Comparison of ENCODE assay signal across 10 mouse cellular contexts in genomic region chrX:45340661-45341060, GRCm38 (mm10).
DNase-seq lines count a peak whose midpoint lies in the region; ATAC-seq and TF ChIP-seq lines count a peak whose summit lies in the region.
"Had no signal": no experiment of that assay in that cellular context is flagged by ENCODE, and none has a peak within 500 bp of the region (broad histone marks: within the 10 kb centered on the region; RNA-seq: fewer than 3 reads in every experiment).

No protein-coding gene starts in this region.

- no peaks in the 10 kb centered on the region for H3K79me2 ChIP-seq in liver, adult 2 months (ENCODE audit: control insufficient read depth, insufficient read depth, low read length)

- TF ChIP-seq POLR2A in liver, adult 2 months (IDR thresholded peaks at IDR 0.05; ENCODE audit: extremely low read depth, insufficient read depth, low read length): no peak

- H3K4me2 ChIP-seq in forebrain, embryonic 11.5 days (ENCODE audit: low read depth, low read length, severe bottlenecking): no peak overlapping the region
- no peak overlapping the region for H3K4me2 ChIP-seq in forebrain, embryonic 12.5 days
- no peak overlapping the region for H3K4me2 ChIP-seq in liver, embryonic 12.5 days
- H3K4me2 ChIP-seq: liver, embryonic 13.5 days had no signal

- 56% methylated on average over 5 of the region's 5 CpGs for WGBS in forebrain, embryonic 11.5 days
- 54% methylated on average over 5 of the region's 5 CpGs for WGBS in forebrain, embryonic 12.5 days
- 49% methylated on average over 5 of the region's 5 CpGs for WGBS in liver, adult 2 months
- 57% methylated on average over 5 of the region's 5 CpGs for WGBS in liver, embryonic 12.5 days (ENCODE audit: insufficient replicate concordance)

- peak; percentile 45 for DNase-seq in forebrain, embryonic 11.5 days (ENCODE audit: low spot score)
- DNase-seq in liver, adult 2 months (ENCODE audit: extremely low read depth, low read depth, low spot score): peak; percentile 10
- DNase-seq in NIH3T3 (ENCODE audit: low read depth): peak; percentile 3
- peak; percentile 4 for DNase-seq in mesoderm, embryonic 11.5 days (ENCODE audit: low read depth, low spot score)
- DNase-seq in heart, adult 18-20 months: no peak
- DNase-seq: forebrain, postnatal 0 days; liver, embryonic 13.5 days had no signal

- H3K36me3 ChIP-seq in forebrain, embryonic 11.5 days (ENCODE audit: control insufficient read depth, insufficient read depth, low read length): no peaks in the 10 kb centered on the region
- H3K36me3 ChIP-seq in forebrain, embryonic 12.5 days (replicated peaks): no peaks in the 10 kb centered on the region
- H3K36me3 ChIP-seq in liver, adult 2 months (ENCODE audit: control insufficient read depth, insufficient read depth, low read length): no peaks in the 10 kb centered on the region
- H3K36me3 ChIP-seq in liver, embryonic 12.5 days: no peaks in the 10 kb centered on the region
- H3K36me3 ChIP-seq: liver, embryonic 13.5 days had no signal

- no peak overlapping the region for H3K4me3 ChIP-seq in forebrain, embryonic 11.5 days (ENCODE audit: low read depth, low read length)
- no peak overlapping the region for H3K4me3 ChIP-seq in forebrain, embryonic 12.5 days (replicated peaks)
- H3K4me3 ChIP-seq in liver, adult 2 months (ENCODE audit: insufficient read depth, low read depth, low read length): no peak overlapping the region
- H3K4me3 ChIP-seq in liver, embryonic 12.5 days: no peak overlapping the region
- H3K4me3 ChIP-seq: liver, embryonic 13.5 days had no signal

- H3K4me1 ChIP-seq in forebrain, embryonic 11.5 days (replicated peaks; ENCODE audit: control insufficient read depth, insufficient read depth, low read length): no peaks in the 10 kb centered on the region
- H3K4me1 ChIP-seq in forebrain, embryonic 12.5 days: no peaks in the 10 kb centered on the region
- H3K4me1 ChIP-seq in liver, adult 2 months (ENCODE audit: control insufficient read depth, insufficient read depth, low read length): no peaks in the 10 kb centered on the region
- H3K4me1 ChIP-seq in liver, embryonic 12.5 days: no peaks in the 10 kb centered on the region
- H3K4me1 ChIP-seq: liver, embryonic 13.5 days had no signal

- no peak for TF ChIP-seq CTCF in liver, adult 2 months (IDR thresholded peaks at IDR 0.05; ENCODE audit: low read depth, low read length)

- H3K9me3 ChIP-seq in forebrain, embryonic 11.5 days (ENCODE audit: control insufficient read depth, low read length): no peaks in the 10 kb centered on the region
- no peaks in the 10 kb centered on the region for H3K9me3 ChIP-seq in forebrain, embryonic 12.5 days
- no peaks in the 10 kb centered on the region for H3K9me3 ChIP-seq in liver, embryonic 12.5 days (replicated peaks)
- H3K9me3 ChIP-seq: liver, embryonic 13.5 days had no signal

- H3K27ac ChIP-seq in forebrain, embryonic 11.5 days (ENCODE audit: low read depth, low read length): no peak overlapping the region
- H3K27ac ChIP-seq in forebrain, embryonic 12.5 days: no peak overlapping the region
- no peak overlapping the region for H3K27ac ChIP-seq in liver, adult 2 months (replicated peaks; ENCODE audit: insufficient read depth, low read depth, low read length)
- no peak overlapping the region for H3K27ac ChIP-seq in liver, embryonic 12.5 days
- H3K27ac ChIP-seq: liver, embryonic 13.5 days had no signal

- no peak overlapping the region for H3K9ac ChIP-seq in forebrain, embryonic 11.5 days (ENCODE audit: low read length)
- no peak overlapping the region for H3K9ac ChIP-seq in forebrain, embryonic 12.5 days
- H3K9ac ChIP-seq in liver, adult 2 months (ENCODE audit: low read depth, low read length): no peak overlapping the region
- H3K9ac ChIP-seq in liver, embryonic 12.5 days: no peak overlapping the region
- H3K9ac ChIP-seq: forebrain, postnatal 0 days; liver, embryonic 13.5 days had no signal

- H3K27me3 ChIP-seq in forebrain, embryonic 11.5 days (ENCODE audit: control insufficient read depth, insufficient read depth, low read length): no peaks in the 10 kb centered on the region
- H3K27me3 ChIP-seq in forebrain, embryonic 12.5 days: no peaks in the 10 kb centered on the region
- H3K27me3 ChIP-seq in liver, adult 2 months (ENCODE audit: control insufficient read depth, insufficient read depth, low read length): no peaks in the 10 kb centered on the region
- no peaks in the 10 kb centered on the region for H3K27me3 ChIP-seq in liver, embryonic 12.5 days (replicated peaks)
- H3K27me3 ChIP-seq: liver, embryonic 13.5 days had no signal

- ATAC-seq in forebrain, embryonic 11.5 days (replicated peaks; ENCODE audit: low FRiP score): no peak
- no peak for ATAC-seq in forebrain, embryonic 12.5 days (ENCODE audit: low FRiP score)
- ATAC-seq in liver, embryonic 12.5 days: no peak
- no peak for ATAC-seq in inflammation-experienced regulatory T-cells, adult 6 months
- ATAC-seq: forebrain, postnatal 0 days had no signal

Comparison
In these comparisons a context has a peak if more than half of its experiments do, and no peak if none do; other contexts are left out.
1. DNase-seq: peak in forebrain, embryonic 11.5 days (single experiment), liver, adult 2 months (single experiment), NIH3T3 (single experiment) and mesoderm, embryonic 11.5 days (single experiment); none in heart, adult 18-20 months (0 of 2).